ENCODE assay signal across 8 mouse cellular contexts in genomic region chr5:31048763-31049641, GRCm38 (mm10). TPM values are rescaled to one million over a fixed set of nuclear protein-coding genes. Genes with fewer than 3 reads are reported as not detected.
DNase-seq lines count a peak whose midpoint lies in the region; ATAC-seq and TF ChIP-seq lines count a peak whose summit lies in the region.

TSS of gene Slc5a6 (minus strand) at chr5:31048924.

- peak within 1 kb of the TSS; percentile 19 for H3K9ac ChIP-seq in ES-Bruce4 (ENCODE audit: low read depth, poor library complexity, severe bottlenecking)
- peak within 1 kb of the TSS; percentile 83 for H3K9ac ChIP-seq in embryonic facial prominence, embryonic 15.5 days
- peak within 1 kb of the TSS; percentile 84 for H3K9ac ChIP-seq in neural tube, embryonic 14.5 days (replicated peaks; ENCODE audit: low read depth, low read length)

- no peaks in the 10 kb centered on the region for H3K36me3 ChIP-seq in ES-Bruce4 (ENCODE audit: control insufficient read depth, insufficient read depth, low read length, poor library complexity, severe bottlenecking)
- peaks cover 11% of the 10 kb centered on the region for H3K36me3 ChIP-seq in embryonic facial prominence, embryonic 15.5 days
- 0 out of 2 replicates have a peak, but pooled peaks cover under 1% of the 10 kb centered on the region for H3K36me3 ChIP-seq in neural tube, embryonic 14.5 days (ENCODE audit: control insufficient read depth, insufficient read depth, low read length)

- TF ChIP-seq CTCF in ES-Bruce4 (IDR thresholded peaks at IDR 0.05; ENCODE audit: low read depth, low read length) = peak; percentile 33

- peak; percentile 10; the same call in 1 of the 2 replicates for ATAC-seq in embryonic facial prominence, embryonic 15.5 days (ENCODE audit: insufficient number of reproducible peaks, low FRiP score, low TSS enrichment, low read depth)
- peak; percentile 35 for ATAC-seq in neural tube, embryonic 14.5 days (ENCODE audit: low read depth)

- TF ChIP-seq POLR2A in ES-Bruce4 (IDR thresholded peaks at IDR 0.05; ENCODE audit: insufficient read depth, low read length) = no peak

- peak within 1 kb of the TSS; percentile 73 for H3K4me2 ChIP-seq in embryonic facial prominence, embryonic 15.5 days (replicated peaks)
- H3K4me2 ChIP-seq in neural tube, embryonic 14.5 days (ENCODE audit: low read depth, low read length) = peak within 1 kb of the TSS; percentile 65

- WGBS in embryonic facial prominence, embryonic 15.5 days = under 1% methylated on average over 23 of the region's 23 CpGs
- under 1% methylated on average over 23 of the region's 23 CpGs for WGBS in large intestine, adult 2 months
- WGBS in neural tube, embryonic 14.5 days = under 1% methylated on average over 23 of the region's 23 CpGs

- no peak for DNase-seq in adrenal gland, postnatal 4 days (ENCODE audit: low spot score in 2 of 2)
- DNase-seq in heart, postnatal 14 days = peak; percentile 23 to 58
- DNase-seq in large intestine, adult 2 months (ENCODE audit: low read depth, low spot score) = no peak
- peak; percentile 22 to 54 for DNase-seq in lung, adult 18-20 months
- DNase-seq in thymus, postnatal 4 days = peak; percentile 57

- H3K4me1 ChIP-seq in ES-Bruce4 (ENCODE audit: control insufficient read depth, insufficient read depth, low read length) = no peaks in the 10 kb centered on the region
- H3K4me1 ChIP-seq in embryonic facial prominence, embryonic 15.5 days = peaks cover 2% of the 10 kb centered on the region
- H3K4me1 ChIP-seq in neural tube, embryonic 14.5 days (ENCODE audit: control insufficient read depth, insufficient read depth, low read length) = peaks cover 10% of the 10 kb centered on the region; the same call in 1 of the 2 replicates

- no peak for TF ChIP-seq EP300 in ES-Bruce4 (IDR thresholded peaks at IDR 0.05; ENCODE audit: insufficient read depth, low read depth, low read length)

- peak within 1 kb of the TSS; percentile 61; the same call in 1 of the 2 replicates for H3K27ac ChIP-seq in ES-Bruce4 (ENCODE audit: insufficient read depth, low read length)
- H3K27ac ChIP-seq in embryonic facial prominence, embryonic 15.5 days (replicated peaks) = peak within 1 kb of the TSS; percentile 96
- H3K27ac ChIP-seq in neural tube, embryonic 14.5 days (ENCODE audit: low read depth, low read length) = peak within 1 kb of the TSS; percentile 89

- peak within 1 kb of the TSS; percentile 84 for H3K4me3 ChIP-seq in ES-Bruce4 (ENCODE audit: low read depth, low read length)
- H3K4me3 ChIP-seq in embryonic facial prominence, embryonic 15.5 days (replicated peaks) = peak within 1 kb of the TSS; percentile 84
- peak within 1 kb of the TSS; percentile 65 for H3K4me3 ChIP-seq in neural tube, embryonic 14.5 days (ENCODE audit: low read depth, low read length)

- intact Hi-C loops in heart, postnatal 14 days (cut with DNase I) = loop anchor here (2.0 kb wide), 1 partner anchor 88 kb away; the partner anchor contains the start of gene Preb

- no peaks in the 10 kb centered on the region for H3K9me3 ChIP-seq in ES-Bruce4 (replicated peaks; ENCODE audit: control insufficient read depth, insufficient read depth, low read length, poor library complexity, severe bottlenecking)
- H3K9me3 ChIP-seq in embryonic facial prominence, embryonic 15.5 days (replicated peaks) = no peaks in the 10 kb centered on the region
- H3K9me3 ChIP-seq in neural tube, embryonic 14.5 days (ENCODE audit: control insufficient read depth, low read length) = no peaks in the 10 kb centered on the region

- H3K27me3 ChIP-seq in ES-Bruce4 (ENCODE audit: control insufficient read depth, insufficient read depth, low read length, poor library complexity, severe bottlenecking) = no peaks in the 10 kb centered on the region
- no peaks in the 10 kb centered on the region for H3K27me3 ChIP-seq in embryonic facial prominence, embryonic 15.5 days
- H3K27me3 ChIP-seq in neural tube, embryonic 14.5 days (ENCODE audit: control insufficient read depth, insufficient read depth, low read length) = no peaks in the 10 kb centered on the region

RNA-seq across cellular contexts. Expression of gene Slc5a6, which starts in this region (rescaled TPM):
- polyA plus RNA-seq in ES-Bruce4 (2011; ENCODE audit: insufficient read depth, insufficient read length, low read depth, missing spikeins) = 9.8 and 12.8 TPM in 2 replicates
- 10 to 100 TPM; 18.8 to 20.9 TPM for total RNA-seq in adrenal gland, postnatal 4 days (2021)
- 10.8 and 12.0 TPM in 2 replicates for polyA plus RNA-seq in embryonic facial prominence, embryonic 15.5 days (2015; fragmentation: Nextera tagmentation; extraction: Ambion mirVana)
- 1 to 10 TPM; 6.6 to 7.6 TPM for total RNA-seq in heart, postnatal 14 days (2021)
- polyA plus RNA-seq in large intestine, adult 2 months (2012; rRNA removed) = 73.4 and 107 TPM in 2 replicates
- 15.1 and 15.6 TPM in 2 replicates for polyA plus RNA-seq in neural tube, embryonic 14.5 days (2014; fragmentation: Nextera tagmentation; extraction: Ambion mirVana)

Comparison
In these comparisons a context has a peak if more than half of its experiments do, and no peak if none do; other contexts are left out.
1. H3K9ac ChIP-seq: peak in every context shown above with its lines; median percentile 84 in neural tube, embryonic 14.5 days; 83 in embryonic facial prominence, embryonic 15.5 days; 19 in ES-Bruce4.
2. DNase-seq: peak in heart, postnatal 14 days (2 of 2), lung, adult 18-20 months (2 of 2) and thymus, postnatal 4 days (single experiment); none in adrenal gland, postnatal 4 days (0 of 2) and large intestine, adult 2 months (single experiment).
3. Peak in every context shown above with its lines, with median percentiles within 50 percentile points of each other: H3K27ac ChIP-seq and H3K4me3 ChIP-seq.